Mouse (Mus musculus): ENCODE data around the gene Arhgdib. TPM values are rescaled to one million over a fixed set of nuclear protein-coding genes. Genes with fewer than 3 reads are reported as not detected.
A peak's percentile ranks its signal among the peaks of the same experiment; 100 is the strongest.
"Not testable (repeated sequence)": the region's sequence is repeated elsewhere in the genome, so short reads cannot be mapped to it uniquely, and the experiment has no call there.

The Arhgdib gene
- total RNA-seq, 2 experiments from 2014 or later = 12.4 to 12.6 TPM

DNA sequence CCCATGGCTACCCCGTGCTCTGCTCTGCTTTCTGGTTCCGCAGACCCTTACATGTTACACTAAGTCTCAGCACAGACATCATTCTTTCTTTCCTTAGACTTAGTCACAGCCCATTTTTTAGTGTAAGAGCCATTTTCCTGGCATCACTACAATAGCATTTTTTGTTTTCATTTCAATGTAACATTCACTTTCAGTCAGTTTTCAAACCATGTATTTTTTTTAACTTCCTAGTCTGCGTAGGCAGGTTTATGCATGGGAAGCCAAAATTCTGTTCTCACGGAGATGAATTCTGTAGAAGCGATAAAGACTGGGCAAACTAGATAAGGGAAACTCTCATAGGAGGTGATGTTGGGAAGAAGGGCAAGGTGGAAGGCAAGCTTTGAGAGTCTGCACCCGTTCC, 52.1 kb downstream of the Arhgdib start:
- DNase-seq (ENCODE audit: low spot score in 2 of 2) = peak in 1 of 2 experiments; percentile 28

DNA sequence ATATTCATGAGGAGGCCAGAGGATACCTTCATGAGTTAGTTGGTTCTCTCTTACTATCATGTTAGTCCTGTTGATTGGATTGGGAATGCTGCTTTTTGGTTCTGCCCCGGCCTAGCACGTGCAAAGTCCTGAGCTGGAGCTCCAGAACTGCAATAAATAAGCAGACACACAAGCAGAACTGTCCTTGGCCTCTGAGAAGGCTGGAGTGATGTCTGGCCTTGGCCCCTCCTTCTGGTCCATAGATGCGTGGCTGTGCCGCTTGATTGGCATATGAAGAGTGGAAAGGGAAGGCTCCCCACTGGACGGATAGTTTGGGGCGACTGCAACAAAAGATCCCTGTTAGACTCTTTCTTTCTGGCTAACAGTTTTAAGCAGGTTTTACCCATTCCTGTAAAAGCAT, 52.6 kb downstream of the Arhgdib start:
- no peak for DNase-seq (ENCODE audit: low spot score in 2 of 2)

DNA sequence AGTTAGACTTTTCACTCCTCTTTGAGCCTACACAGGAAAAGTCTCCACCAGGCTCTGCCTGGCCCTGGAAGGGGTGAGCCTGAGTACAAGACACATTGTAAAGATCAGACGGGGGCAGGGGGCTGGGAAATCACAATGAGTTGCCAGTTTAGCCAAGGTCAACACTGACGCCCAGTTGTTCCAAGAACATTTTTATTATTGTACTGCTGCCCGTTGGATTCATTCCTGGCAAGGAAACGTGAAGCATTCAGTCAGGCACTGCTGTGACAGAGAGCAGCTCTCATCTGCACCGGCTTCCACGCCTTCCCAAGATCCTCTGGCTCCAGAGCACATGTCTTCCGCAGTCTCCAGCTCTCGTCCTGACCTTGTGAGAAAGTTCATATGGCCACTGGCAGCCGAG, 53.8 kb downstream of the Arhgdib start:
- DNase-seq (ENCODE audit: low spot score in 2 of 2) = no peak

DNA sequence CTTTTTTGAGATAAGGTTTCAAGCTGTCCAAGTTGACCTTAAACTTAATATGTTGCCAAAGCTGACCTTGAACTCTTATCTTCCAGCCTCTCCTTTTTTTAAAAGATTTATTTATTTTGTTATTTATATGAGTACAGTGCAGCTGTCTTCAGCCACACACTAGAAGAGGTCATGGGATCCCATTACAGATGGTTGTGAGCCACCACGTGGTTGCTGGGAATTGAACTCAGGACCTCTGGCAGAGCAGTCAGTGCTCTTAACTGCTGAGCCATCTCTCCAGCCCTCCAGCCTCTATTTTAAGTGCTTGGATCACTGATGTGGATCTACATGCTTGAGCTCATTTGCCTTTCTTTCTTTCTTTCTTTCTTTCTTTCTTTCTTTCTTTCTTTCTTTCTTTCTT, 56.9 kb downstream of the Arhgdib start:
- DNase-seq (ENCODE audit: low spot score in 2 of 2) = not testable (repeated sequence)

DNA sequence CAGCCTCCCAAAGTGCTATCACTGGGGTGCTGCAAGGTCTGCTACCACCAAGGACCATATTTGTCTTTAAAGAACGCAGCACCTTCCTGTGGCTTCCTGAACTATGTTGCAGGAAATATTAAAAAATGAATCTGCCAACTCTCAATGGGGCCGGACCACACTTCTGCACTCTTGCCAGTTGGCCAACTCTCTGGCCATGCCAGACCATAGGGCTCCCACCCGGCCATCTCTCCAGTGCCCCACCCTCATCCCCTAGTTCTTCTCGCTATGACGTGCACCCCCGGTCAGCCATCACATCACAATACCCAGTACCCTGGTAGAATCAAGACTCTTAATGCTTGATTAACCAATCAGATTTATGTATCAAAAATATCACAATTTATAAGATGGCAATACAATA, 57.7 kb downstream of the Arhgdib start:
- no peak for DNase-seq (ENCODE audit: low spot score in 2 of 2)

DNA sequence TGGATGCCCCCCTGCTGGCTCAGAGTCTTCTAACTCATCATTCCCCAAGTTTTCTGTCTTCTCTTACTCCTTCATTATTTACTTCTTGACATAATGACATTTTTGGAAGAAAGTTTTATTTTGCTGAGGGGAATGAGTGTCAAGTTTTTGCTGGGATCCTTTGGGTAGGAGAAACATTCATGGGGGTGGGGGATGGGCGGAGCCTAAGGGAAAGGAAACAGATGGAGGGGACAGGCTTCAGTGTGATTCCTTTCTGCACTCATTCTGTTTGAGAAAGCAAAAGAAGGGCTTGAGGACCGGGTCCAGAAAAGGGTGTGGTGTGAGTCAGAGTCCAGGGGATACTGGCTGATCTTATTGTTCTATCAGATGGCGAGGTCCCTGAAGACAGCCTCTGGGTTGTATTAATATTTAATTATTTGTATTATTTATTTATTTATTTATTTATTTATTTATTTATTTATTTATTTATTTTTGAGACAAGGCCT, 58.2 kb downstream of the Arhgdib start:
- DNase-seq (ENCODE audit: low spot score in 2 of 2) = no peak

DNA sequence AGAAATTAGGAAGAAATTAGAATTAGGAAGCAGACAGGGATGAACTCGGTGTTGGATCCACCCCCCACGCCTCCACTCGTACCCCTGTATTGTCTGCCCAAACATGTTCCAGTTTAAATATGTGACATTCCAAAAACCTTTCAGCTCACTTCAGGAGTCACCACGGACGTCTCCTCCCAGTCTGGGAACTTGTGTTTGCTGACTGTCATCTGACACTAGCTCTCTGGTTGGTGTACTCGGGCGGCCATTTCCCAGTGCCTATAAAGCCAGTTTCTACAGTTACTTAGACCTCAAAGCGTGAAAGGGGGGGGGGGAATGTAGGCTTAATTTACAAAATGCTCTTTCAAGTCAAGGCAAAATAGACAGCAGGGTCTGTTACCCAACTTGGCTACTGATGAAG, 60.0 kb downstream of the Arhgdib start:
- DNase-seq (ENCODE audit: low spot score in 2 of 2) = no peak

DNA sequence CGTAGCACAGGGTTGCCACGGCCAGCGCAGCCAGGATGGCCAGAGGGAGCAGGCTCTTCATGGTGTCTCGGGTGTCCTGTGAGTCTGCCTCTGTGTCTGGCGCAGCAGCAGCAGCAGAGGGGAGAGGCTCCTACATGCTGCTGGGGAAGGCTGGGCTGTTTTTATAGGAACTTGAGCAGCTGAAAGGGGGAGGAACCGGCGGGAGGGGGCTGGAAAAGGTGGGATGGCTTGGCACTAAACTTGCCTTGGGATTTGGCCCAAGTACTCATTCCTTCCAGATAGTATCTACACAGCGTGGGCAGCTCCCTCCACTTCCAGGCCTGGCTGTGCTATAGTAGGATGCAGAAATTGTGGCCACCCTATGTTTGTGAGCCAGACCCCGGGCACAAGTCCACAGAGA, 66.0 kb downstream of the Arhgdib start, which contains the start of gene Mgp:
Mgp (minus strand) TSS at position 154 of the 400 bp plus-strand sequence.
- no peak for DNase-seq (ENCODE audit: low spot score in 2 of 2)

DNA sequence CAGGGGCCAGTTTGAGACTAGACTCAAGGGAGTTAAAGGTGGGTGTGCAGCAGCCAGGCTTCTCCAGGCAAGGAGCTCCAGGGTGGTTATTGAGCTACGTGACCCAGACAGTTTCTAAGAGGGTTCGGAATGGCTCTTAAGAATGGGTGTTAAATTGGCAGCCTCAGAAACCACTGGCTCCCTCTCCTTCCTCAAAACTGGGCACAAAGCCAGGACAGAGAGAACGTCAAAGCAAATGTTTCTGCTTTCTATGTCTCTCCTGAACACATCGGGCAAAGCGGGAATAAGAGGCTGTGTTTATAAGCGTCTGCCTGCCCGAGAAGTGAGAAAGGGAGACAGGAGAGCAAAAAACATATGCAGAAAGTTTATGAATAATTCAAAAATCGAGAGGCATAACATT, 67.1 kb downstream of the Arhgdib start:
- no peak for DNase-seq (ENCODE audit: low spot score in 2 of 2)

Other genes with a start within 250 kb of the Arhgdib start
- under 1 TPM; 0.46 to 0.52 TPM for gene Gucy2c, start 160.1 kb downstream of the Arhgdib start, total RNA-seq (2021)
- 10 to 100 TPM; 10.9 to 12.0 TPM for gene Hist4h4, start 137.5 kb downstream of the Arhgdib start, total RNA-seq (2021)
- 10 to 100 TPM; 72.0 to 72.6 TPM for gene H2afj, start 133.7 kb downstream of the Arhgdib start, total RNA-seq (2021)
- 1 to 10 TPM; 2.2 to 4.6 TPM for gene BC049715, start 114.3 kb downstream of the Arhgdib start, total RNA-seq (2021)
- gene Wbp11, start 113.7 kb downstream of the Arhgdib start, total RNA-seq (2021) = 100 to 1,000 TPM; 123 to 133 TPM
- gene Smco3, start 106.4 kb downstream of the Arhgdib start, total RNA-seq (2021) = 1 to 10 TPM; 4.0 to 4.8 TPM
- not detected for gene Art4, start 84.2 kb downstream of the Arhgdib start, total RNA-seq (2021)
- 10 to 100 TPM; 23.2 to 39.5 TPM for gene Mgp, start 66.1 kb downstream of the Arhgdib start, total RNA-seq (2021)
- gene Erp27, start 19.7 kb downstream of the Arhgdib start, total RNA-seq (2021) = 1 to 10 TPM in 1 of 2 experiments, under 1 TPM in 1; 0.69 to 1.1 TPM
- 1 to 10 TPM; 1.2 to 1.8 TPM for gene Pde6h, start 18.1 kb downstream of the Arhgdib start, total RNA-seq (2021)
- gene Rerg, start 228.6 kb upstream of the Arhgdib start, total RNA-seq (2021) = 10 to 100 TPM; 42.1 to 47.8 TPM